Mouse (Mus musculus) heart, adult 9 months (tissue): ENCODE measurements around the gene Rln1.

Experiments
- DNase-seq, 2 experiments: peaks; one replicate each; pipeline ENCODE4 v3.0.0; 2022; ENCODE audit warnings: low spot score in 2 of 2

Rln1 gene

DNA sequence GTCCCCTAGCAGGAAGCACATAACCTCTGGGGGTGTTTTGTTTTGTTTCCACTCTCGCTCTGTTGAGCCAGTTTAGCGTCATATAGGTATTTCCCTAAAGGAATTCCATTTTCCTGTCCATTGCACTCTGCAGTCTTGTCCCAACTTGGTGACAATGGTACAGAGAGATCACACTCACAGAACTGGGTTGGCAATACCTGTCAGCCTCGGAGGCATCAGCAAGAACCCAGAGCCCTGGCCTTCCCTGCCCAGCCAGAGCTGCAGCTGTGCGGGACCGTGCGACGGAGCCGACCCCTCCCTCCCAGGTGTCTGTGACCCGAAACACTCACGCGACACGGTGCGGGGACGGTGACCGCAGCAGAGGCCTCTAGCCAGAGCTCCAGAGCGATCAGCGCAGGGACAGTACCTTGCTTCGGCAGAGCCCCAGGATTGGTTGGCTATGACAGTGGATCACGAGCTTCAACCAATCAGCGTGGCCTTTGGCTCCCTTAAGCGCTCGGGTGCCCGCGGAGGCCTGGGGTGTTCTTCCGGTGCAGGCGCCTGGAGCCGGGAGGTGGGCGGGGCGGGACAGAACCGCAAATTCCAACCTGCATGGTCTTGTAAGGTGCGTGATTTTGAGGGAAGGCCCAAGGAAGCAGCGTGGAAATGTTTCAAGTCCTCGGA is 27.1 kb upstream of the Rln1 start:
- DNase-seq: peak; percentile 91 to 94

DNA sequence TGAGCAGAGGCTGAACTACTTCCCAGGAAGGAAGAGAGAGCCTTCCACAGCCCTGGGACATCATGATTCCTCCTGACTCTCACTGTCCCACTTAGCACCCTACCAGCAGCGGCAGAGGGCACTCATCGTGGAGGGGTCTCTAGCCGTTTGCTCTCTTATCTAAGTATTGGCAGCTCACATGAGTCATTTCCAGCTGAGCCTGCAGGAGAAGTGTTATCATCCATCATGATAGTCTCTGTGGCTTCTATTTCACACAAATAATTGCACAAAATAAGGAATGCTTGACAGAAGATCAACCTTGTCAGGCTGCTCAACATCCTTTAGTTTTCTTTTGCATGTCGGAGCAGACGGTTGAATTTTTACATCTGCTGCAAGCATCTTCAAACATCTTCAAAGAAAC is 25.8 kb upstream of the Rln1 start:
- DNase-seq: no peak

DNA sequence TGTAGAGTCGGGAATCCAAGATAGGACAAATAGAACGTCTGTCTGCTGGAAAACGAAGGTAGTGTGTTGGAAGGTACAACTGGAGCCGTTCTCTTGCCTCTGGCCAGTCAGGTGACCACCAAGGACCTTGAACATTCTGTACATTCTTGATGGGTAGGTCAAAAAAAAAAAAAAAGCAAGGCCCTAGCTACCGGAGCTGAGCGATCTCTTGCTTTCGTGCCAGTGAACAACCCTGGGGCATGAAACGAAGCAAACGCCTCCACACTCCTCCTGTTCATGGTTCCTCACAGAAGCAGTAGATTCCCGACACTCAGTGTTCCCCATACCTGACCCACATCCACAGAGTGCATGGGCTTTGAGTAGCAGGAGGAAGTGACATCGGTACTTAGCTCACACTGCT is 21.8 kb upstream of the Rln1 start:
- no peak for DNase-seq

DNA sequence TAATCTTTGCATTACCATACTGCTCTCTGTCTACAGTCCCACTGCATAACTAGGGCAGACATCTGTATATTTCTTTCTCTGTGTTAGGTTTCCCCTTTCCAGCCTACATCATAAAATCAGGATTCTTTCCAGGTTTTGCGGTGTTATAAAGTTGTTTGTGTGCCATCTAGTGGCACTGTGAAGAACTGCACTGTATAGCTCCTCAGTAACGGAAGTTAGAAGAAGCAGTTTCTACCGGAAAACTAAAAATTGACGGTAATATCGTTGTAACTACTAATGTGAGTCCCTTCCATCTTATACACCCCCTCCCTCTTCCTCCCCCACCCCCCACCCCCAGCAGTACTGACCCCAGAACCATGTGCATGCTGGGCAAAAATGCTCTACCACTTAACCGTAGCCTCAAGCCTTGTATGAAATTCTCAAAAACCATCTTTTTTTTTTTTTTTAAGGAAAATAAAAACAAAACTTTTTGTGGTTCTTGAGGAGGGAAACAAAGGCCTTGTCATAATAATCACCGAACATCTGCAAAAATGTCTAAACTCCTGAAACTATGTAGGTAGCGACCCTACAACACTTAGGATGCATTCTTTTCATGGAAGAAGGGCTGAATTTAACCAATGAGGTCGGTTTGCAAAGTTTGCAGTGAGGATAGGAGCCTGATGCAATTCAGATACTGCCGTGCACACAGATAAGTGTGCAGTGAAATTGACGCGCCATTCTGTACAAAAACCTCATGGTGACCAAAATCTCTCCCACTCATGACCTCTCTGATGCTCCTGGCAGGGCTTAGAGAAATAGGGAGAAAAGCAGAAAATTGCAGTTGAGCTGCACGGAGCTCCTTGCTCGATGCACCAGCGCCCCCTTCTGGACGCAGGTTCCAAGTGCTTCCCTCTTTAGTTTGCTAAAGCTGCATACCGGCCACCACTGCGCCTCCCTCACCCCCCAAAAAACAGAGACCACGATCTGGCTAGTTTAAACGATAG is 20.7 kb upstream of the Rln1 start:
- peak; percentile 57 to 83 for DNase-seq

DNA sequence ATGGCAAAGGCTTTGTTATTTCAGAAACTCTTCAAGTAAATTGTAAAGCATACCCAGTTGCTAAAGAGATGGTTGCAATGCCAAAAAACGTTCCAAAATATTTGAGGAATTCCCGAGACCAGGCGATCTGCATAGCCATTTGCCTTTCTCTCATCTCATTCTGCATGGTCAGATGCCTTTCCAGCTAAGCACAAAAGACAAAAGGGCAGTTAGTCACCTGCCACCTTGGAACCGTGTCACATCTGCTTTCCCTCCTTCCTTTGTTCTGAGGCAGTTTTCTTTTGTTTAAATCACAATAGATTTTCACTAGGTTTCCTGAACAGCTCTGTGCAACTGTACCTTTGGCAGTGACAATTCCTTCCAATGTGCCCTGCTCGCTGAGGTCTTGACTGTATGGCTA is 16.5 kb upstream of the Rln1 start:
- no peak for DNase-seq

DNA sequence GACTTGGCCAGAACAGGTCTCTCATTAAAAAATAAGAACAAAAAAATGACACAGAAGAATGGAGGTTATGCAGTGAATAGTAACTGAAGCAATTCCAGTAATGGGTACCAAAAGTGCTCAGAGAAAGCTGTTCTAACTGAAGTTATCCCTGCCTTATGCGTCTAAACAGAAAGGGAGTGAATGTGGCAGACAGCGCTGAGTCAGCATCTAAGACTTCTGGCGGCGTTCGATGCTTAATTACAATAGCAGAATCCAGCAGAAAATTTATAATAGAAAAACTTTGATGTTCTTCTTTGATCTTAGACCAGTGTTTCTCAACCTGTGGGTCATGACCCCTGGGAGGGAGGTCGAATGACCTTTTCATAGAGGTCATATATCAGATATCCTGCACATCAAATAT is 11.2 kb upstream of the Rln1 start:
- DNase-seq: no peak

DNA sequence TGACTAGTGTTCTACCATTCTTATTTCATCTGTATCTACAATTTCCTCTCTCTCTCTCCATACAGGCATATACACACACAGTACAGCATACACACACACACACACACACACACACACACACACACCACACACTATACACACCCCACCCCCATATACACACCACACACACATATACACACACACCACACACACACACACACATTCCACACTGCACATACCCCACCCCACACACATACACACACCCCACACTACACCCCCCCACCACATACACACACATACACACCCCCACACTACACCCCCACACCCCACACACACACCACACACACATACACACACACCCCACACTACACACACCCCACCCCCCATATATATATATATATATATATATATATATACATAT is 10.4 kb upstream of the Rln1 start:
- no peak for DNase-seq

DNA sequence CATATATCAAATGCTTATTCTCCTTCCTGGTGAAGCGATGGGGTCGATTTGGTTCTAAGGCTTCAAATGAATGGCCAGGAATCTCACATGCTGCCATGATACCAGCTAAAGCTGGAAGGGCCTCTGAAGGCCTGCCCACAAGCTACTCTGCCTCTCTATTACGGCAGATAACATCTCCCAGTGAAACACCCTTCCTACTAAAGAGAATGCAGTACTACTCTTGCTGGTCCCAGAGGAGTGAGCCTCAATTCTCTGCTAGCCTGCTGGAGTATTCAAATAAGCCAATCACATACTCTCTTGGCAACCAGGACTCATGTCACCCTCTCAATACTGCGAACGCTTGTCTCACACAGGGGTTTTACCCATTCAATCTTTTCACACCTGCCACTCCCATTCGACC is 7.8 kb upstream of the Rln1 start:
- DNase-seq: no peak

DNA sequence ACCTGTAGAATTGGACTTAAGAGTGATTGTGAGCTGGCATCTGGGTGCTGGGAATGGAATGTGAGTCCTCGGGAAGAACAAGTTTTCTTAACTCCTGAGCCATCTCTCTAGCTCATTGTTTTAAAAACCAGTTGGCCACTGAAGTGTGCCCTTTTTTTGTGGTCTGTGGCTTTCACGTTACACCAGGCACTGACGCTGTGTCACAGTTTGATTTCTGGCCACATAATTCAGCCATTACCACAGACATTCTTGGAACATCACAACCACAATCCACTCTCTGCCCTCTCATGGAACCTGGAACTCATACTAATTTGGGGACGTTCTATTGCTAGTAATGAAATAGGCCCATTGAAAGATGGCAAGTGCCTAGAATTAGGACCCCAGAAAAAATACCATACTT is 6.6 kb upstream of the Rln1 start:
- DNase-seq: no peak

DNA sequence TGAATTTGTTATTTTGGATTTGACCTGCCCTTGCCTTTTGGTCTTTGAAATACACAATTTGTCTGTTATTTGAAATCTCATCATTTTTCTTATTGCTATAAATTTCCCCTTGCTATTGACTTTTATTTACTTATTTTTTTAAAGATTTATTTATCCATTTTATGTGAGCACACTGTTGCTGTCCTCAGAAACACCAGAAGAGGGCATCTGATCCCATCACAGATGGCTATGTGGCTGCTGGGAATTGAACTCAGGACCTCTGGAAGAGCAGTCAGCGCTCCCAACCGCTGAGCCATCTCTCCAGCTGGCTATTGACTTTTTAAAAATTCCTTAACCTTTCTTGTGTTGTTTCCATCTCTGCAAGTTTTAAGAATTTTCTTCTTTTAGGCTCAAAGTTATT is 2.2 kb upstream of the Rln1 start:
- DNase-seq: no peak

DNA sequence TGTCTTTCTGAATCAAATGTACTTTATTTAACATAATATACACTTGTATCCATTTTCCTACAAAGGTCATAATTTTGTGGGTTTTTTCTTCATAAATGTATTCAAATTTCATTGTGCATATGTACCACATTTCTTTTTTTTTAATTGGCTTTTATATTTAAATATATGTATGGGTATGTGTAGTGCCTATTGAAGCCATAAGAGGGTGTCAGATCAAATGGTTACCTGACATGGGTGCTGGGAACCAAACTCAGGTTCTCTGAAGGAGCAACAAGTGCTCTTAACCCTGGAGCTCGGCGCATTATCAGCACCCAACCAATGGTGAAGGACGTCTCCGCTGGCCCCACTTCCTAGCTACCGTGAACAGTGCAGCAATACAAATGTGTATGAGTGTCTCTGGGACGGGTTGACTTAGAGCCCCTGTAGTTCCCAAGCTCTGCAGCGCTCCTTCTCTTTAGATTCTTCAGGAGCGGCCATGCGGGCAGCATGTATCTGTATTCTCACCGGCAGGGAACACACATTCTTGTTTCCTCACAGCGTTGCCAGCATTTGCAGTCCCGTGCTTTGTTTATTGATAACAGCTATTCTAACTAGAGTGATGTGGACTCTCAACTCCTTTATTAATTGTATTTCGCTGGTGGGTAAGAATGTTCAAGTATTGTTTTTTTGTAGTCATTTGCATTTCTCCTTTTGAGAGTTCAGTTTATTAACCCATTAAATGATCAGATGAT is 7.5 kb downstream of the Rln1 start:
- DNase-seq: no peak

DNA sequence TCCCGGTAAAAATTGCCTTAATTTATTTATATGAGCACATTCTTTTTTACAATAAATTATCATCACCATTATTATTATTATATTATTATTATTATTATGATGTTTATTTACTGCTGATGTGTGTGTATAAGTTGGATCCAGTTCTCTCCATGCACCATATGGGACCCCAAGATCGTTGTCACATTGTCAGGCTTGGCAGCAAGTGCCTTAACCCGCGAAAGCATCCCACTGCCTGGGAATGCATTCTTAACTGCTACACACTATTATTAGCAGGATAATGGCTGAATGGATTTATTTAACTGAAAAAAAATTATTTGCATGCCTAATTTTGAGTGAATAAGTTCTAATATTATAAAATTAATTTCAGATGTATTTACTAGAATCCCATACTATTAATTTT is 8.1 kb downstream of the Rln1 start:
- DNase-seq: no peak

DNA sequence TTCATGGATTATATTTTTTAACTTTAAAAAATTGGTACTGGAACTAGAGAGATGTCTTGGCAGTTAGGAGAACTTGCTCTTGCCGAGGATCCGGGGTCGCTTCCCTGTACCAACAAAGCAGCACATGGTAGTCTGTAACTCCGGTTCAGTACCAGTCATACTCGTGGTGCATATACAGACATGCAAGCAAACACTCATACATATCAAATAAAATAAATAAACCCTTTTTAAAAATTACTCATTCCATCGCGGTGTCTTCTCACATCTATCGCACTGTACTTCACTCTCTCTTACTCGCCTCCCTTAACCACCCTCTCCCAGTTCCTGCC is 8.7 kb downstream of the Rln1 start:
- no peak for DNase-seq

DNA sequence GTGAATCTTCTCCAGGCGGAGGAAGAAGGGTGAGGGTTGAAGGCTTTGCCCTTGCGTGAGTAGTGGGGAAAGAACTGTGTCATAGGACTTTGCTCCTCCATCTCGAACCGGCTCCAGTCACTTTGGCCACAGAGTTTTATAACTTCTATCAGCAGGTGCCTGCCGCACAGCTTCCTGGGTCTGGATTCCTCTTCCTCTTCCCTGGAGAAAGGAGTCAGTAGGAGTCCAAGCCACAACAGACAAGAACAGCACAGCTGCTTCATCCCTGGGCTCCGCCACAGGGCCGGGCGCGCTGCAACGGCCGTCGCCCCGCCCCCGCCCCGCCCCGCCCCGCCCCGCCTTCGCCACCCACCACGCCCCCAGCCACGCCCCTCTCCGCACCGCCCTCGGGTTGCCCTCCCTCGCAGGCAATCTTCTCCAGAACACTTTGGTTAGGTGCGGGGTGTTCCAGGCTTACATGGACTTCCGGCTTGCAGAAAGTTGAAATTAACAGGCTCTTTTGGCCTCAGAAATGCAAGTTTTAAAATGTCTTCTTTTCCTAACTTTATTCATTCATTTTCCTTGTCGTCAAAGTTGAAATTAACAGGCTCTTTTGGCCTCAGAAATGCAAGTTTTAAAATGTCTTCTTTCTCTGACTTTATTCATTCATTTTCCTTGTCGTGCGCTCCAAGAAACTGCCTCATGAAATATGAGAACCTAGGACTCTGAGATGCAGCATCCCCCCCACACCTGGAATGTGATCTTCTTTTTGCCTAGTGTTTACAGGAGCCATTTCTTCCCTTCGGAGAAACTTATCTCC is 9.2 kb downstream of the Rln1 start, which contains the start of gene Insl6:
Gene Insl6, minus strand, starts transcription at position 304 of the 799 bp plus-strand sequence.
- DNase-seq: peak; percentile 23 to 30

DNA sequence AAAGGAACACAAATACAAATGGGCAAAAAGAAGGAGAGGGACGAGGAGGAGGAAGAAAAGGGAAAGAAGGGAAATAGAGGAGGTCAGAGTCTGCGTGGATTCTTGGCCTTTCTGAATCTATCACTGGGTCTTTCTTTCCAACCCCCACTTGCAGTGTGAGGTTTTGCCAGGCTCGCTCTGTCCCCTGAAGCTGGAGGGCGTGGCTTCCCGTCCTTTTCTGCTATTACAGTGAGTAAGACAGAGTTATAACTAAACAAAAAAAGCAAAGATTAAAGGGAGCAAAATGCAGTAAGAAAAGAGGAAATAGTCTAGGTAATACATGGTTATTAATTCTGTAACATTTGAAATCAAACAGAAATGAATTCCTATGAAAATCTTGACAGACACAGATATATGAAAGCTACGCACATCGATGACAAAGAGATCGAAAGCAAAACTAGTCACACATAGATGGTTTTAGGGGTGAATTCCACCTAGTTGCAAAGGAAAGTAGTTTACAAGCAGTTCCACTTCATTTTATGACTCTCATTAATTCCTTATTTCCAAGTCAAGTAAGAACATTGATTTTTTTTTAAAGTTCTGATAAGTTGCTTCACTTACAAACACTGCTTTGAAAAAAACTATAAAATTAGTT is 10.9 kb downstream of the Rln1 start:
- DNase-seq: no peak

DNA sequence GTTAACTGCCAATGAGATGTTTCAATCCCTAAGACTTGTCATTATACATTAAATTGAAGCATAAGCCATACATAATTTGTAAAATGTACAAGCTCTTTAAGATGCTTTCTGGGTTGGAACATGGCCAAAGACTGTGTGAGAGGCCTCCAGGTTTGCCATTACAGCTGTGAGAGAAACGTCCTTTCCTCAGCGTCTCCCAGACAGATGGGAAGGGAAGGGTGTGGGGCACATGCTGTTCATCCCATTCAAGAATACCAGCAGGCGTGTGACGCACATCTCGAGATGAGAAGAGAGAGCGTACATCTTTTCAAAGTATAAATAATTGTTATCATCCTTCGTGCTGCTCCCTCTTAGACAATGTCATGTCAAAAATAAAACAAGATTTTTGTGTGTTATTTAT is 21.8 kb downstream of the Rln1 start:
- DNase-seq: no peak

DNA sequence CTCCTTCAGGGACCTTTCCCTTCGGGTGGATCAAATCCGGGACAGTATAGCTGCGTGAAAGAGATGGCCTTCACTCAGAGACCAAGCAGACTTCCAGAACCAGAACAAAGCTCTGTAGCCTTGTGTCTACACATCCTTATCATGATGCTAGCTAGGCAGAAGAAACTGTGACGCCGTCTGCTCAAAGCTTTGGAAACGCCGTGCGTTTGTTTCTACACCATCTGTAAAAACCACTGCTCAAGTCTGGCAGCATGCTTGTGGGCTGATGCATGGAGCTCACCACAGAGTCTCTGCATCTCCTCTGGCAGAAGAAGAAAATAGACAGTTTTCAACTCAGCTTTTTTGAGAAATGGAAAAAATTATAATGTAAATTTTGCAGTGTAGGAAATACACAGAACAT is 22.7 kb downstream of the Rln1 start:
- no peak for DNase-seq

DNA sequence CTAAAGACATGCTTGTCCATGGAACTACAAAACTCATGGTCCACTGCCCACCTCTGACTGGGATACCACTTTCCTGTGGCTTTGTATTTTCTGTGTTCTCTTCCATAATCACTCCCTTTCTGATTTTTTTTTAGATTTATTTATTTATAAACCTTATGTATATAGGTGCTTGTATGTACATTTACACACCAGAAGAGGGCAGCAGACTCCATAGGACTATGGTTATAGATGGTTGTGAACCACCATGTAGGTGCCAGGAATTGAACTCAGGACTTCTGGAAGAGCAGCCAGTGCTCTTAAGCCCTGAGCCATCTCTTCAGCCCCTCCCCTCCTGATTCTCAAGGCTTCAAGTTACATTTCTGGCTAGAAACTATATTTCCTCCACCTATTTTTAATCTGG is 25.6 kb downstream of the Rln1 start:
- DNase-seq: no peak

DNA sequence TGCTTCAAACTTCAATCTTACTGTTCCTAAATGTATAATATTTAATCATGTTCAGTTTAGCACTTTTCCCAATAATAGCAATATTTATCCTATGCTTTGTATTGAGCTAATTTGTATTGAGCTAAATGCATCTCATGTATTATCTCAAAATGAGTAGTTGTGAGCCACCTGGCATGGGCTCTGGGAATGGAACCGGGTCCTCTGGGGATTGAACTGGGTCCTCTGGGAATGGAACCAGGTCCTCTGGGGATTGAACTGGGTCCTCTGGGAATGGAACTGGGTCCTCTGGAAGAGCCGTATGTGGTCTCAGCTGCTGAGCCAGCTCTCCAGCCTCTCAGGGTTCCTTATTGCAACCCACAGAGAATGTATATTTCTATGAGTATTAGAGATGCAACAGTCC is 32.4 kb downstream of the Rln1 start:
- no peak for DNase-seq

DNA sequence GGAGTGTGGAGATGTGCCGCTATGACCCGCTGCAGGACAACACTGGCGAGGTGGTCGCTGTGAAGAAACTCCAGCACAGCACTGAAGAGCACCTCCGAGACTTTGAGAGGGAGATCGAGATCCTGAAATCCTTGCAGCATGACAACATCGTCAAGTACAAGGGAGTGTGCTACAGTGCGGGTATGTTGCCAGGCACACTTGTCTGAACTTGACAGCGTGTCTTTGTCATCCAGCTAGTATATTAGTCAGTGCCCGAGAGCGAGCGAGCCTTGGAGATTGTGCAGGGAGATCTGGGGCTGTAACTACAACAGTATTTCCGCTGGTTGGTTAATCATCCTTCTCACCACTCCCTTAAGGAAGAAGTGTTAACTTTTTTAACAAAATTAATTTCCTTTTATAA is 33.6 kb downstream of the Rln1 start:
- no peak for DNase-seq

DNA sequence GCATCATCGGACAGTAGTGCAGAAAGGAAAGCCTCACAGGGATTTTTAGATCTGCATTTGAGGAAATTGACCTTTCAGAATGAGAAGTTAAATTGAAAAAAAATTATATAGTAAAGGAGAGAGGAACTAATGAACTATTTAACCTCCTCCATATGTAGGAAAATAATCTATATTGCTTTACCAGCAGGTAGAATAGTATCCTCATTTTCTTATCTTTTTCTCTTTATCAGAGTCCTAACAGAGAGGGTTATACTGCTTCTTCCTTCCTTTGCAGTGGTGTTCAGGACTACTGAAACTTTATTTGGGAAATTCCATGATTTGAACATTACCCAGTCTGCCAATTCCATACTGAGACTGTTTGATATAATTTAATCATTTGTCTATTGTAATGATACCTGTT is 37.1 kb downstream of the Rln1 start:
- no peak for DNase-seq
